Mouse (Mus musculus): Measurements from ENCODE around the gene Klrb1b. TPM values are rescaled to one million over a fixed set of nuclear protein-coding genes. Genes with fewer than 3 reads are reported as not detected.
A peak's percentile ranks its signal among the peaks of the same experiment; 100 is the strongest.
"Not testable (repeated sequence)": the region's sequence is repeated elsewhere in the genome, so short reads cannot be mapped to it uniquely, and the experiment has no call there.

Klrb1b gene
- polyA plus RNA-seq, 1 experiment from 2014 or later, result not detected

DNA sequence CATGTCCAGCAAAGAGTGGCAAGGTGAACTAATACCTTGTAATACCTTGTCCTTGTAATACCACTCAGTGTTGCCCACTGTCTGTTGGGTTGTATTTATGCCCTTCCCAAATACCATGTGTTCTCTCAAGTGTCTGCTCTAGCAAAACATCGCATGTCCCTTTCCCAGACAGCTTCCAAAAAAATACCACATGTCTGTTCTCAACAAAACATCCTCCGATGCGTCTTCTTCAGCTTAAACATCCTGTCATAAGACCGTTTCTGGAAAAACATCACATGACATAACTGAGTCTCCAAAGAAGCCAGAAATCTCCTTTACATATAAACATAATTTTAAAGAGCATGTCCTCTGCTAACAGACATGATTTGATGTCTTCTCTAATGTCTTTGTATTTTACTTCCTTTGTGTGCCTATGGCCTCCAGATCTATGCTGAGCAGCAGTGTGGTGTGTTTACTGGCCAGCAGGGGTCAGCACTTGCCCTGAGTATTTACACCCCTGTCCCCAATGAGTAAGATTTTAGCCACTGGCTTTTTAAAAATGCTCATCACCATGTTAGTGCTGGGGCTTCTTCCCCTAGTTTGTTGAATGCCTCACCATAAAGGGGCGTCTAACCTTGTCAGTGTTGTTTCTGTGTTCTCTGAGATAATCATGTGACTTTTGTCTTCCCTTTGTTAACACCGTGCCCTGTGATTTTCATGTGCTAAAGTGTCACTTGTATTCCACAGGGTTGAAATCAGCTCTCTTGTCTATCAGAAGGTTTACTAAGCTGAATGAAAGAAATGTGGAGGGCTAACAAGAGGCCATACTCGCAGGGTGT is 21.1 kb downstream of the Klrb1b start:
- H3K4me3 ChIP-seq; H3K36me3 ChIP-seq; H3K9me3 ChIP-seq (replicated peaks); H3K27me3 ChIP-seq (ENCODE audit: low read depth, poor library complexity, severe bottlenecking); H3K4me1 ChIP-seq; H3K27ac ChIP-seq (replicated peaks): not testable (repeated sequence)
- 69% methylated on average over 7 of the region's 7 CpGs for WGBS
- DNase-seq (ENCODE audit: low spot score), result peak; percentile 58

DNA sequence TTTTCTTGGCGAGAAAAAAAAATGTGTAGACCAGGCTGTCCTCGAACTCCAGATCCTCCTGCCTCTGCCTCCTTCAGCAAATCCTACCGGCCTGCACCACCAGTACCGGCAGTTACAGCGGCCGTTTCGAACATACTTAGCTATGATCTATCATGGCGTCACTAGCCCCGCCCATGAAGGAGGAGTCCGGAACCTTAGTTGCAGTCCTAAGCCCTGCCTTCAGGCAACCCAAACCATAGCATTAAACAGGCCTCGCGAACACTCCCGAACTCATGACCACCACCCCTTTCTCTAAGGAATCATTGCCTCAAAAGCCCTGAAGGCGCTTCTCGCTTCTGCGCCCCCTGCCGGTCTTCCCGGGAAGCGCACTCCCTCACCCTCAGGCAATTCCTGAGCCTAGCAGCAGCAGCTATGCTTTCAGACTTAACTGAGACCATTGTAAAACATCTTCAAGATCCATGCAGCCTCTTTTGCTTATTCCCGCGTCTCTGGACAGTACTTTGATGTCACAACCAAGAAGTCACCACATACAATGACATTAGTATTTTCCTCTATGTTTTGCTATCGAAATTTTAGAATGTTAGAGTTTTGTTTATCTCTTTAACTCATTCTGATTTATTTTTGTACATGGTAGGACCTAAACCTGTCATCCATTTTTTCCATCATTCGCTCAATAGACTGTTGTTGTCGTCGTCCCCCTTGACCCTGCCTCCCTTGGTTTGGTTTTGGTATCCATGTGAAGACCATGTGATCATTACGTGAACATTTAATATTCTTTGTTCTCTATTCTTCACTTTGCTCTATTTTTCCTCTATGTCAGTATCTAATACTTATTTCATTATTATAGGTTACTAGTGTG is 22.9 kb downstream of the Klrb1b start:
- Histone ChIP-seq H3K36me3 (no peaks in the 10 kb centered on the region), H3K27me3 (ENCODE audit: low read depth, poor library complexity, severe bottlenecking) (no peaks in the 10 kb centered on the region), H3K4me1 (peaks cover 13% of the 10 kb centered on the region), H3K27ac (replicated peaks) (0 out of 2 replicates have a peak overlapping the region, but pooled peaks have one; percentile 9), H3K9me3 (replicated peaks) (no peaks in the 10 kb centered on the region), H3K4me3 (peak overlapping the region; percentile 61)
- WGBS, result 10% methylated on average over 26 of the region's 26 CpGs
- DNase-seq (ENCODE audit: low spot score), result peak; percentile 98

DNA sequence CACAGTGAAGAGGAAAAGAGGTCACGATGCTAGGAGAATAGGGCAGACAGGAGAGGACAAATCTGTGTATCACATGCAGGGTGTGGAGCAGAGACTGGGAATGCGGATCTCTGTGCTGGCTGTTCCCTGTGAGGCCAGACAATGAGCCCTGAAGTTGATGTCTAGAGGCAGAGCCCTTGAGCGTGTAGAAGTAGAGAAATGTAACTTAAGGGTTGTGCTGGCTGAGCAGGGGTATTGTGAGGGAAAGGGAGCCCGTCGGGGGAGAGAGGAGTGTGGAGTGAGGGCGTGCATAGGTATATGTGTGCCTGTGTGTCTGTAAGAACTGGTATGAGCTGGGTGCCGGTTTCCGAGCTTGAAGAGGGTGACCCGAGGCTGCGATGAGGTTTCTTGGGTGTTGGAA is 23.6 kb downstream of the Klrb1b start:
- Histone ChIP-seq H3K4me3 (peak overlapping the region; percentile 61), H3K36me3 (no peaks in the 10 kb centered on the region), H3K27me3 (ENCODE audit: low read depth, poor library complexity, severe bottlenecking) (no peaks in the 10 kb centered on the region), H3K9me3 (replicated peaks) (no peaks in the 10 kb centered on the region), H3K4me1 (peaks cover 18% of the 10 kb centered on the region), H3K27ac (replicated peaks) (peak overlapping the region; percentile 75)
- DNase-seq (ENCODE audit: low spot score), result no peak
- WGBS, result 18% methylated on average over 10 of the region's 10 CpGs

DNA sequence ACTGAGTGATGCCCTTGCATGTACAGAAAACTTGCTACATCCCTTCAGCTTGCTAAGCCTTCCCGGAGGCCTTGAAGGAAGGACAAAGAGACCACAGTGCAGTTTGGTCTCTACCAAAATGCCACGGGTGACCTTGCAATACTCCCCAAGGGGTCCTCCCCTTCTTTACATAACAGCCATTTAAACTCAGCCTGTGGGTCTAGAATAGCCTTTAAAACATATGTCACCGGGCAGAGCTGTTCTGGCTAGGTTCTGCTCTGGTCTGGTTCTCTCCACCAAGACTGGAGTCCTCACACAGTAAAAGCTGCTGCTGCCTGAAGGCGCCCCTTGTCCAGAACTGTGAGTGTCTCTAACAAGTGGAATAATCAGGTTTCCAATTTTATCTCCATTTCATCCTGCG is 25.4 kb downstream of the Klrb1b start:
- H3K27me3 ChIP-seq (ENCODE audit: low read depth, poor library complexity, severe bottlenecking); H3K4me3 ChIP-seq; H3K27ac ChIP-seq (replicated peaks); DNase-seq (ENCODE audit: low spot score); H3K36me3 ChIP-seq; H3K9me3 ChIP-seq (replicated peaks): not testable (repeated sequence)
- peaks cover 18% of the 10 kb centered on the region for H3K4me1 ChIP-seq
- 79% methylated on average over 5 of the region's 5 CpGs for WGBS

DNA sequence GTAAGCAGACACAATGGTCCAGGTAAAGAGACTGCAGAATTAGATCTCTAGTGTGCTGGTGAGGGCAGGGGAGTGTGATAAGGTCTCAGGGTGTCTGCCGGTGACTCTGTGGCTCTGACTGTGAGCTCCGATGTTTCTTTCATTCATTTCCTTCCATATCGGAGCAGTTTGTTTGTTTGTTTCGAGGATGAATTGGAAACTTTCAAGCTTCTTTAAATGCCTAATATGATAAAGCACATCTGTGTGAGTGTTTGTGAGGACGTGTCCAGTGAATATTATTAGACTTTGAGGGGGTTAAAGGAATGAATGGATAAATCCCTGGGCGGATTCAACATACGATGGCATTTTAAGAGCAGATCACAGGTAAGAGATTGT is 26.2 kb downstream of the Klrb1b start:
- H3K27ac ChIP-seq (replicated peaks), result peak overlapping the region; percentile 85
- no peaks in the 10 kb centered on the region for H3K36me3 ChIP-seq
- no peak for DNase-seq (ENCODE audit: low spot score)
- H3K4me3 ChIP-seq, result peak overlapping the region; percentile 66
- 32% methylated on average over 7 of the region's 7 CpGs for WGBS
- H3K9me3 ChIP-seq (replicated peaks), result no peaks in the 10 kb centered on the region
- H3K27me3 ChIP-seq (ENCODE audit: low read depth, poor library complexity, severe bottlenecking), result no peaks in the 10 kb centered on the region
- H3K4me1 ChIP-seq, result peaks cover 18% of the 10 kb centered on the region

DNA sequence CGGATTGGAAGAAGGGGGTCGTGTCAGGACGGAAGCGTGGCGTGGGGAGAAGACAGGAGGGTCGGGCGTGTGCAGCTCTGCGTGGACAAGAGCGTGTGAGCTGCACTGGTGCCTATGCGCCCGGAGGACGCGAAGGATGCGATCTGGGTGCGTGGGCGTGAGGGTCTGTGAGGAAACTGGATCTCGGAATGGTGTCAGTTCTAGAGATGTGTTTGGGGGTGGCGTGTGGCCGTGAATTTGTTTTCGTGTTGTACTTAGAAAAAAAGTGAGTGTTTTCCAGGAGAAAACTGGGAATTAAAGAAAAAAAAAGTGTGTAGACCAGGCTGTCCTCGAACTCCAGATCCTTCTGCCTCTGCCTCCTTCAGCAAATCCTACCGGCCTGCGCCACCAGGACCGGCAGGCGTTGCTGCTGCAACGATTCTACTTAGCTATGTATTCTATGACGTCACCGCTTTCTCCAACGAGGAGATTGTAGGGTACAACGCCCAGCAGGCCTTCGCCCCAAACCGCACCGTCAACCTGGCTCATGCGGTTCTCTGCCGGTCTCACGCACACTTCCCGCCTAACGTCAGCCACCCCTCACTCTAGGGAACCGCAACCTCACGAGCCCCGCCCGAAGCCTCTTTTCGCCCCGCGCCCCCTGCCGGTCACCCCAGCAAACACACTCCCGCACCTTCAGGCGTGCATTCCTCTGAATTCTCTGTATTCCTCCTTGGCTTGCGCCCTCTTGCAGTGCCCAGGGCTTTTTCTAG is 26.8 kb downstream of the Klrb1b start:
- DNase-seq (ENCODE audit: low spot score), result peak; percentile 90
- Histone ChIP-seq H3K27ac (replicated peaks) (peak overlapping the region; percentile 85), H3K4me1 (peaks cover 18% of the 10 kb centered on the region), H3K4me3 (peak overlapping the region; percentile 66)
- WGBS, result under 1% methylated on average over 49 of the region's 49 CpGs
- H3K27me3 ChIP-seq (ENCODE audit: low read depth, poor library complexity, severe bottlenecking); H3K9me3 ChIP-seq (replicated peaks); H3K36me3 ChIP-seq: not testable (repeated sequence)

DNA sequence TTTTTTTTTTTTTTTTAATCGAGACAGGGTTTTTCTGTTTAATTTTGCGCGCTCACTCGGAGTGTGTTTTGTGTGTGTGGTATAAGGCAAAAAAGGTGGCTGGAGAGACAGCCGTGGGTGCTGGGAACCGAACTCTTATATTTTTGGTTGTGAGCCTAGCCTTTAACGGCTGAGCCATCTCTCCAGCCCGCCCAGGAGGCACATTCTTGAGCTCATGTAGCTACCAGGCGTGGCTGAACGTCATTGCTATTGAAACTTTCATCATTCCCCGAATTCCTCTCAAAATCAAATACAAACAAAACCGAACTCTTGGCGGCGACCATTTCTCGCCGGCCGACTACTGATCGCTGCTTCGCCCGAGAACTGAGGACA is 27.4 kb downstream of the Klrb1b start:
- peak overlapping the region; percentile 85 for H3K27ac ChIP-seq (replicated peaks)
- not testable (repeated sequence) for H3K27me3 ChIP-seq (ENCODE audit: low read depth, poor library complexity, severe bottlenecking); H3K9me3 ChIP-seq (replicated peaks); H3K36me3 ChIP-seq
- peak overlapping the region; percentile 66 for H3K4me3 ChIP-seq
- under 1% methylated on average over 20 of the region's 20 CpGs for WGBS
- peaks cover 18% of the 10 kb centered on the region for H3K4me1 ChIP-seq
- peak; percentile 86 for DNase-seq (ENCODE audit: low spot score)

DNA sequence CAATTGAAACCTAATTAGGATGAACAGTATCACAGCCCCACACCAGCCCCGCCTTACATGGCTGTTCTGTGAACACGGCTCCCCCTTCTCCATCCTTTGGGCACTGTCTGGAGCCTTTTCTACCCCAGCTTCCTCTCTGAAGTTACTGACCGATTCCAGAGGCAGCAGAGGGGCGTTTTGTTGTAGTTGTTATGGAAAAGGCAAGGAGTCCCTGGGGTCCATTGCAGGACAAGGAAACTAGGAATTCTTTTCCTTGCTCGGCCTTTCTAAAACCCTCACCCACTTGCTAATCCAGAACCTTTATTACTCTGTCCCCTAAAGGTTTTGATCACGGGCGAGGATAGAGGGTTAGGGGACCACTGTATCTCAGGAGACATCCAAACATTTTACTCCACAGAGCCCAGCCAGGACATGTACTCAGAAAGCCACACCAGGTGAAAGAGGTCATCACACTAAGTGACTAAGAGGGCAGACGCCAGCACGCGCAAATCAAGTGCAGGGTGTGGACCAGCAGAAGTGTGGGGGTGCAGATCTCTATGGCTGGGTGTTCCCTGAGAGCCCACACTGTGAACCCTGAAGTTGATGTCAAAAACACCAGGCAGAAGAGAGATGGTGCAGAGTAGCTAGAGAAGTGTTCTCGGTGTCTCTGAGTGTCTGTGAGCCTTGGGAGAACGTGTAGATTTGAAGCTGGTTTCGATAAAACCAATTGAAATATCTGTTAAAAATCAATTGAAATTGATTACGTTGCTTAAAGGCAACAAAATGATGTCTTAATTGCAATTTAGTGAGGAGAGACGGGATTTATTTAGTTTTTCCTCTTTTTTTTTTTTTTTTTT is 28.0 kb downstream of the Klrb1b start:
- 18% methylated on average over 15 of the region's 15 CpGs for WGBS
- Histone ChIP-seq H3K27ac (replicated peaks) (peak overlapping the region; percentile 57), H3K4me1 (peaks cover 15% of the 10 kb centered on the region), H3K36me3 (no peaks in the 10 kb centered on the region), H3K9me3 (replicated peaks) (no peaks in the 10 kb centered on the region), H3K27me3 (ENCODE audit: low read depth, poor library complexity, severe bottlenecking) (no peaks in the 10 kb centered on the region), H3K4me3 (peak overlapping the region; percentile 66)
- peak; percentile 45 for DNase-seq (ENCODE audit: low spot score)

DNA sequence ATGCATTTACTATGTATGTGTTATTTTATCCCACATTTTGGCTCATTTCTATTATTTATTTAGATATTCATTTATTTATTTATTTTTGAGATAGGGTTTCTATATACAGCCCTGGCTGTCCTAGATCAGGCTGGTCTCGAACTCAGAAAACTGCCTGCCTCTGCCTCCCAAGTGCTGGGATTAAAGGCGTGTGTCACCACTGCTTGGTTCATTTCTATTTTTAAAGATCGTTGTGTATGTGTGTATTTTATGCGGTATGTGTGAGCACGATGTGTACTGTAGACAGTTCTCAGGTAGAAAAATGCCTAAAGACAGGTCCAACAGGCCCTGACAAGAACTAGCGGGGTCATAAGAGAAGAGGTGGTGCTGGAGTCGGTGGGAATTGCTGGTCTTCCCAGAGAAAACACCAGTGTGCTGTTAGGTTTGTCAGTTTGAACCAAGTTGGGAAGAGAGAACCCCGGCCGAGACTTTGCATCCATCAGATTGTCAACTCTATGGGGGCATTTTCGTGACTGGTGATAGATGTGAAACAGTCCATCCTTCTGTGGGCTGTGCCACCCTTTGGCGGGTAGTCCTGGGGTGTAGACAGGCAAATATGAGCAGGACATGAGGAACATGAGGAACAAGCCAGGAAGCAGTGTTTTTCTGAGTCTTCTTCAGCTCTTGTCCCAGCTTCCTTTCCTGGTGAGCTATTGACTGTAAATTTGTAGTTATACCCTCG is 28.8 kb downstream of the Klrb1b start:
- Histone ChIP-seq H3K4me3 (peak overlapping the region; percentile 66), H3K36me3 (no peaks in the 10 kb centered on the region), H3K9me3 (replicated peaks) (no peaks in the 10 kb centered on the region), H3K27me3 (ENCODE audit: low read depth, poor library complexity, severe bottlenecking) (no peaks in the 10 kb centered on the region), H3K4me1 (peaks cover 12% of the 10 kb centered on the region), H3K27ac (replicated peaks) (no peak overlapping the region)
- DNase-seq (ENCODE audit: low spot score), result no peak
- 81% methylated on average over 12 of the region's 12 CpGs for WGBS

DNA sequence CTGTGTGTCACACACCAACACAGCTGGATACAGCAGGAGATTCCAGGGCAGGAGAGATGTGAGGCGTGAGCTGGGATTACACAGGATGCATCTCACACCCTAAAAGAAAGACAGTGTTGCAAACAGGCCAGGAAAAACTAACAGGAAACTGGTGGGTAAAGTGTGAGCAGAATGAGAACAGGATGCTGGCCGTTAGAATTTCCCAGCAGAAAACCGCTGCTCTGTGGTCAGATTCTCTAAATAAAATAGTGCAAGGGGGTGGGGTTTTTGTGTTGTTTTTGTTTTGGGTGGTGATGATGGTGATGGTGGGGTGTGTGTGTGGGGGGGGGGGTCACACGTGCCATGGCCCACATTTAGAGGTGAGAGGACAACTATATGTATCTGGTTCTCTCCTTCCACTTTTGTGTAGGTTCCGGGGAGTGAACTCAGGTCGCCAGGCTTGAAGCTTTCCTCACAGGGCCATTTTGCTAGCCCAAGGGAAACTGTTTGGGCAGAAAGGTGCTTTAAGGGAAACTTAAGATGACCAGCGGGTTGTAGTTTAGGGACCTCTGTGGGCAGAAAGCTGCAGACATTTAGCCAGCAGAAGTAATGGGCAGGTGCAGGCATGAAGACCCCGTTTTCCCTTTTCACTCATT is 29.7 kb downstream of the Klrb1b start:
- DNase-seq (ENCODE audit: low spot score), result no peak

DNA sequence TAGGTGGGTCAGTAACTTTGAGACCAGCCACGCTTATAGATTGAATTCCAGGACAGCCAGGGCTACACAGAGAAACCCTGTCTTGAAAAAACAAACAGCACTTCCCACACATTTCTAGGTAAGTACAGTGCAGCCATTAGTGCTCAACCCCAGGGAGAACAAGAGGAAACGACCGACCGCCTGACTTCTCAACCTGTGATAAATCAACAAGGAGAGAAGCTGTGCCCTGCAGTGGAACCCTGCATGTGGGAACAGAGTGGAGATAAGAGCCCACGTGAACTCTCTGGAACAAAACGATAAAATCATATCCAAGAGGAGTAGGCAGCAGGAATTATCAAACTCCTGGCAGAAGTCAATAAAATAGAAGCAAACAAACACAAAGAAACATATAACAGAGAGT is 32.4 kb downstream of the Klrb1b start:
- H3K4me1 ChIP-seq, result peaks cover 7% of the 10 kb centered on the region
- H3K36me3 ChIP-seq, result no peaks in the 10 kb centered on the region
- DNase-seq (ENCODE audit: low spot score), result no peak
- H3K4me3 ChIP-seq, result no peak overlapping the region
- H3K27me3 ChIP-seq (ENCODE audit: low read depth, poor library complexity, severe bottlenecking), result no peaks in the 10 kb centered on the region
- WGBS, result 66% methylated on average over 6 of the region's 6 CpGs
- no peak overlapping the region for H3K27ac ChIP-seq (replicated peaks)
- no peaks in the 10 kb centered on the region for H3K9me3 ChIP-seq (replicated peaks)

More for the DNA sequence above, 29.7 kb downstream of the Klrb1b start:
- Histone ChIP-seq H3K4me3 (no peak overlapping the region), H3K27ac (replicated peaks) (no peak overlapping the region), H3K36me3 (no peaks in the 10 kb centered on the region), H3K4me1 (peaks cover 10% of the 10 kb centered on the region), H3K9me3 (replicated peaks) (no peaks in the 10 kb centered on the region), H3K27me3 (ENCODE audit: low read depth, poor library complexity, severe bottlenecking) (no peaks in the 10 kb centered on the region)
- 75% methylated on average over 8 of the region's 8 CpGs for WGBS

Measured in midbrain, embryonic 10.5 days (tissue).